Mouse (Mus musculus) adipose tissue, adult 10 weeks (tissue): ENCODE results near the gene Dctn5. TPM values are rescaled to one million over a fixed set of nuclear protein-coding genes. Genes with fewer than 3 reads are reported as not detected.

Experiments used
- polyA plus RNA-seq: library from polyadenylated mRNA; stranded (reverse); fragments of 350-450 nt; fragmentation: Illumina TruSeq; extraction: RNeasy Lipid Tissue Mini Kit (QIAGEN cat#74804); gene quantifications from one replicate; pipeline ENCODE4 v1.2.3, GENCODE M21; 2014; ENCODE audit warnings: low read depth, low replicate concordance

Gene Dctn5
- polyA plus RNA-seq, result 64.8 TPM

DNA sequence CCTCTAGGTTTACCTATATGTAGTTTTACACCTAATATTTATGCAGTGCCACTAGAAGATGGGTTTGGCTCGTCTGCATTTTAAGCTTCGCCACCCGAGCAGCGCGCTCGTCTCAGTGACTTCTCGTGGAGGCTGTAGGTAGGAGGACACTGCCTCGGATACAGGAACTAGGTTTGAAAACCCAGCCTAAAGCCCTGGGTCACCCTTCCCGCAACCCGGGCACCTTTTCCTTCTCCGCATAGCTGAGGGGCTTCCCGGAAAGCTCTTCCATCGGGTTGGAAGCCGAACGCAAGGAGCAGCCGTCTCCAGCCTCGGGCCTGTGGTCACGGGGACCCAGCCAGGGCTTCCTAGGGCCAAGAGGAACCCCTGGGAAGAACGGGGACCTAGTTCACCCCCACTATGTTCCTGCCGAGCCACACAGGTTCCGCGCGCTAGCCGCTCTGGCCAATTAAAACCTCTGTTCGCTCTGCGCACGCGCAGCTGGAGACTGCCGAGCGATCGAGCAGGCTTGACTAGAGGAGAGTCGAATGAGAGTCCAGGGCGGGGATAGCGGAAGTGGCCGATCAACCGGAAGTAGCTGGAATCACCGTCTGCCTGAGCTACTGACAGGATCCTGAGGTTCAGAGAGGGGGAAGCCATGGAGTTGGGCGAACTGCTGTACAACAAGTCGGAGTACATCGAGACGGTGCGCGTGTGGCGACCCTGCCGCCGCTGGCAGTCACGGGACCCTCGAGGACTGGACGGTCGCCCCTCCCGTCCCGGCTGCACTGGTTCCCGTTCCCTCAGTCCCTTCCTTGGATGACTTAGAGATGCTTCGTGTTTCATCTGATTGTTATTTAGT, at the start of gene Dctn5, which contains the start of gene Palb2:
Dctn5 (plus strand) TSS at position 545 of the 841 bp plus-strand sequence.
Palb2 (minus strand) TSS at position 489 of the 841 bp plus-strand sequence.

DNA sequence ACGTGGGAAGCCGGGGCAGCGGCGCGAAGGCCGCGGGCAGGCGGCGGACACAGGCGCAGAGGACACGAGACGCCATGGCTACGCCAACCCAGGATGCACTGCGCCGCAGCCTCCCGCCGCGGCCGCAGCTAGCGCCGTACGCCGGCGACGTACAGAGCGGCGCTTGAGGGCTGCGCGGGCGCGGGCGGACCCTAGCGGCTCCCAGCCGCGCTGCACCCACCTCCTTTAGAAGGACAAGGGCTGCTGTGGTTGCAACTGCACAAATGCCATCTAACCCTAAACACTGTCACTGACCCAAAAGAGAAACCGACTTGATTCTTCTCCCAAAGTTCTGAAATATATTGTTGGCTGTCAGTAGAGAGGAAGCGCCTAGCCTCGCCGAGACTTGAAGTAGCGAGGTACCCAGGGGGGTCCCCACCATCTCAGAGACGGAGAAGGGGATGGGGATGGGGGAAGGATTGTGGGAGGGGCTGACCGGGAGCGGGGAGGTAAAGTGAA, 31.0 kb upstream of the Dctn5 start, which contains the start of gene Ndufab1:
Ndufab1 (minus strand) TSS at position 140 of the 498 bp plus-strand sequence.

GRCm38 (mm10) chr7:122158915-122159902, 26.4 kb downstream of the Dctn5 start, which contains the start of gene Plk1:
Plk1 (plus strand) TSS chr7:122159439.

DNA sequence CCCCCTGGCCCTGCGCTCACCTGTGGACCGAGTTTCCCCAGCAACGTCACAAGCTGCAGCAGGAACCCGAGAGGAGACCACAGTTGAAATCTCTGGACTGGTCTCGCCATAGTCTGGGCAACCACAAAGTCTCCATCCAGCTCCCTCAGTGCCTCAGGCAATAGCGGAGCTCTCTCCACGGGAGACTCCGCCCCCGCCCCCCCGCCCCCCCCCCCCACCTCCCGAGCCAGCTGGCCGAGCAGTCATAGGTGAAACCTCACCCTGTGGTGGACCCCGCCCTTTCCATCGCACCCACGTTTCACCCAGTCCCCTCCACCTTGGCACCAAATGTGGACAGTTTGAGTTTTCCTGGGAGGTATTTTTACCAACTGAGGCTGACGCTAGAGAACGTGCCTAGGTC, 53.2 kb downstream of the Dctn5 start, which contains the start of gene Ern2:
Ern2 (minus strand) TSS at position 165 of the 400 bp plus-strand sequence.

Other genes starting within 250 kb of the Dctn5 start
- gene Cog7, start 151.3 kb upstream of the Dctn5 start, polyA plus RNA-seq, result 24.3 TPM
- gene Gga2, start 111.8 kb upstream of the Dctn5 start, polyA plus RNA-seq, result 78.2 TPM
- 32.1 TPM for gene Ubfd1, start 65.9 kb upstream of the Dctn5 start, polyA plus RNA-seq
- gene Ears2, start 65.8 kb upstream of the Dctn5 start, polyA plus RNA-seq, result 10.9 TPM
- gene Ndufab1, start 31.2 kb upstream of the Dctn5 start, polyA plus RNA-seq, result 253 TPM
- gene Palb2, start 56 bp upstream of the Dctn5 start, polyA plus RNA-seq, result 2.9 TPM
- gene Plk1, start 26.4 kb downstream of the Dctn5 start, polyA plus RNA-seq, result 2.4 TPM
- not detected for gene Ern2, start 53.2 kb downstream of the Dctn5 start, polyA plus RNA-seq
- gene Chp2, start 86.5 kb downstream of the Dctn5 start, polyA plus RNA-seq, result 16.5 TPM
- gene Prkcb, start 155.7 kb downstream of the Dctn5 start, polyA plus RNA-seq, result 11.7 TPM